Mouse (Mus musculus): ENCODE results near the gene Iqcn. TPM values are rescaled to one million over a fixed set of nuclear protein-coding genes. Genes with fewer than 3 reads are reported as not detected.

Iqcn gene
- polyA plus RNA-seq, 1 experiment: not detected

DNA sequence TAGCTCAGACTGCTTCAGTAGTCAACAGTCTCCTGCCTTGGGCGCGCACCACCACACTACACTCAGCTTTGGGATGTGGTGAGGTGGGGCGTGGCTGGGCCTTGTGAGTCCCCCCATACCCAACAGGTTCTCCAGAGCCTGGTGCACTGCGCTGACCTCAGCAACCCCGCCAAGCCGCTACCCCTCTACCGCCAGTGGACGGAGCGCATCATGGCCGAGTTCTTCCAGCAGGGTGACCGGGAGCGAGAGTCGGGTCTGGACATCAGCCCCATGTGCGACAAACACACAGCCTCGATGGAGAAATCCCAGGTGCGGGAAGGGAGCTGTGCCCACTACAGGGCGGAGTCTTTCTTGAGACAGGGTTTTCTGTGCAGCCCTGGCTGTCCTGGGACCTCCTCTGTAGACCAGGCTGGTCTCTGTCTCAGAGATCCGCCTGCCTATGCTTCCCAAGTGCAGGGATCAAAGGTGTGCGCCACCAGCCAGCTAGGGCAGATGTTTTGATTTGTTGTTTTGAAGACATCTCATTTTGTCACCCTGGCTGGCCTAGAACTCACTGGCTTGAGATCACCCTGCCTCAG is 45.9 kb downstream of the Iqcn start:
- Histone ChIP-seq H3K4me1 (ENCODE audit: control insufficient read depth, insufficient read depth, low read length) (peaks cover 4% of the 10 kb centered on the region; the same call in 1 of the 2 replicates), H3K4me3 (ENCODE audit: insufficient read depth, low read length) (no peak overlapping the region), H3K27ac (ENCODE audit: insufficient read depth, low read length) (no peak overlapping the region)
- TF ChIP-seq CTCF (IDR thresholded peaks at IDR 0.05; ENCODE audit: borderline replicate concordance, insufficient read depth, low read length) (no peak), POLR2A (IDR thresholded peaks at IDR 0.05; ENCODE audit: low read depth, low read length) (no peak)

DNA sequence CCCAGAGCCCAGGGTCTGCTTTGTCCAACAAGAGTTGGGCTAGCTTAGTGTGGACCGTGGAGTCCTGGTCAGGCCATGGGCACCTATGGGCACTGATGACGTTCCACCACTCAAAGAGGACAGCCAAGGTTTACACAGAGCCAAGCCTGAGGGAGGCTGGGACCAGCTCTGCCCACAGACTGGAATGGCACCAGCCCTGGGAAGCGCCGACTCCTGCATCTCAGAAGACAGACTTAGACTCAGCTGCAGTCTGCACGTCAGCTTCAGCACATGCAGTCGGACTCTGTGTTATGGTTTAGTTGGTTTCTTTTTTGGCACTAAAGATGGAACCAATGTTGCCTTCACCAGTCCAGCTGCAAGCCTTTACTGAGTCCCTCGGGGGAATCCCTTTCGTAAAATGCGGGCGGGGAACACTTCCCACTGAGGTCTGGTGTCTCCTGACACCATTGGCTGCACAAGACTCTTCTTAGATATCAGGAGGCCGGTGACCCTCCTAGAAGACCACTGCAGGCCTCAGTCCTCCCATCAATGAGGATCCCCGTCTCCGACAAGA is 46.9 kb downstream of the Iqcn start:
- H3K27ac ChIP-seq (ENCODE audit: insufficient read depth, low read length): no peak overlapping the region
- H3K4me3 ChIP-seq (ENCODE audit: insufficient read depth, low read length): no peak overlapping the region
- peaks cover 4% of the 10 kb centered on the region; the same call in 1 of the 2 replicates for H3K4me1 ChIP-seq (ENCODE audit: control insufficient read depth, insufficient read depth, low read length)
- no peak for TF ChIP-seq CTCF (IDR thresholded peaks at IDR 0.05; ENCODE audit: borderline replicate concordance, insufficient read depth, low read length)
- no peak for TF ChIP-seq POLR2A (IDR thresholded peaks at IDR 0.05; ENCODE audit: low read depth, low read length)

DNA sequence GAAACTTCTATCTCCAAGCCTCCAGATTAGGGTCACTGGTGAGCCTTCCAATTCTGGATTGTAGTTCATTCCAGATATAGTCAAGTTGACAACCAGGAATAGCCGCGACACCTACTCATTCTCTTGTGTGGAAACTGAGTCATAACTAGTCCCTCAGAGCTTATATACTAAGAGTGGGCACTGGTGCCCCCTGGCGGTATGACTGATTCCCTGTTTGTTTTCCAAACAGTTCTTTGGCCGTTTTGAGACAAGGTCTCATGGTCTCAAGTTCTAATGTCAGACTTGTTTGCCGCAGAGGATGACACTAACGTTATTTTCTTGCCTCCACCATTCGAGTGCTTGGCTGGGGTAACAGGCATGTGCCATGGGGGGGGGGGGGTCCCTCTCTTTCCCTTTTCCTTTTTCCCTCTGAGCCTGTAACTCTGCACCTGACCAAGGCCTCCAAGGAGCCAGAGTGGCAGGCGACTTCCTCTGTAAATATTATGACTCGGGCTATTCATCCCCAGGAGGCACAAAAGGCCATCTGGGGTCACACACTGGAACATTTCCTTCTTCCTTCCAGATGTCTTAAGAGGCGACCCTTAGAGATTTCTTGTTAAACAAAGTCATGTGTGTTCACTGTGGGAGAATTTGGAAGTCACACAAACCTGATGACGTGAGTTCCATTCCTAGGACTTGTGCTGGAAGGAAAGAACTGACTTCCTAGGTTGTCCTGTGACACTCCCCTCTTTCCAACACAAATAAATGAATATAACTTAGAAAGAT is 48.9 kb downstream of the Iqcn start:
- H3K27ac ChIP-seq (ENCODE audit: insufficient read depth, low read length): peak overlapping the region; percentile 48
- no peak overlapping the region for H3K4me3 ChIP-seq (ENCODE audit: insufficient read depth, low read length)
- no peak for TF ChIP-seq POLR2A (IDR thresholded peaks at IDR 0.05; ENCODE audit: low read depth, low read length)
- TF ChIP-seq CTCF (IDR thresholded peaks at IDR 0.05; ENCODE audit: borderline replicate concordance, insufficient read depth, low read length): no peak
- peaks cover 4% of the 10 kb centered on the region; the same call in 1 of the 2 replicates for H3K4me1 ChIP-seq (ENCODE audit: control insufficient read depth, insufficient read depth, low read length)

DNA sequence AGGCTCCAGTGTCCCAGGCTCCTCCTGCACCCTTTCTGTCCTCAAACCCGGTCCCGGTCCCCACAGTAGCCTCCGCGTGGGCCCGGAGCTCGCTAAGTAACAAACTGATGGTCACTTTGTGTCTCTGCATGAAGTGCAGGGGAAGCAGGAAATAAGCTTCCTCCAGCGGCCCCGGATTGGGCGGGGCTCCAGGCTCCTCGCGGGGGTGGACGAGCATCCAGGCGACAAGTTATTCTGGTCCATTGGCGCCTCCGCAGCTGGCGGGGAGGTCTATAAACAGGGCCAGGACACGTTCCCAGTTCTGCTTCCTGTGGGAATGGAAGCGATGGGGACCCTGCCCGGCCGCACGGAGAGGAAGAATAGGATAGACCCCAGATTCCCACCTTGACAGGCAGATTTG is 49.9 kb downstream of the Iqcn start:
- peak overlapping the region; percentile 2; the same call in 1 of the 2 replicates for H3K4me3 ChIP-seq (ENCODE audit: insufficient read depth, low read length)
- H3K4me1 ChIP-seq (ENCODE audit: control insufficient read depth, insufficient read depth, low read length): peaks cover 4% of the 10 kb centered on the region; the same call in 1 of the 2 replicates
- H3K27ac ChIP-seq (ENCODE audit: insufficient read depth, low read length): peak overlapping the region; percentile 48
- no peak for TF ChIP-seq CTCF (IDR thresholded peaks at IDR 0.05; ENCODE audit: borderline replicate concordance, insufficient read depth, low read length)
- no peak; the same call in 1 of the 2 replicates for TF ChIP-seq POLR2A (IDR thresholded peaks at IDR 0.05; ENCODE audit: low read depth, low read length)

DNA sequence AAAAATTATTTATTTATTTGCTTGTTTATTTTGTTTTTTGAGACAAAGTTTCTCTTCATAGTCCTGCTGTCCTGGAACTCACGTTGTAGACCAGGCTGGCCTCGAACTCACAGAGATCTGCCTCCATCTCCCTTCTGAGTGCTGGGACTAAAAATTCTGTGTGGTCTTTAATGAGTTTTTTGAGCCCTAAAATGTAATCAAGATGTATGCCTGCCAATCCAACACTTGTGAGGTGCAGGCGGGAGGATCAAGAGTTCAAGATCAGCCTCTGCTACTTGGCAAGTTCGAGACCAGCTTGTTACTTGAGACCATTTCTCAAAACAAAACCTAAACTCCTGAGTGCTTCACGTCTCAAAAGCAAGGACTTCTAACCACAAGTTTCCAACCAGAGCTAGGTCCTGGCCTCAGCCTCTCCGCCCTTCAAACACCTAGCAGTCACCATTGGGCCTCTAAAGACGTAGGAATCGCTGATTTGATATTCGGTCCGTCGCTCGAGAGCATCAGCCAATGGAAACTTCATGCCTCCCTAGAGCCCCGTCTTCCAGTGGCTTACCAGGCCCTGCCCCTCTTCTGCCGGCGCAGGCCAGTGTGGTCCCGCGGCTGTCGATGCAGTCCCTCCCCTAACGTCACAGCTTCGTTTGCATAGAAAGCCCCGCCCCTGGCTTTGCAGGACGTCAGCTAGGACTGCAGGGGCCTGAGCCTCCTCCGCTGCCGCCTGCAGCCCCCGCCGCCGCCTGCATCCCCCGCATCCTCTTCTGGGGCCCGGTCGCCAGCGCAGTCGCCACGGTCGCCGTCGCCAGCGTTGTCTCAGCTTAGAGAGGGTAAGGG is 51.0 kb downstream of the Iqcn start, which contains the start of gene Rab3a:
Gene Rab3a, plus strand, starts transcription at position 637 of the 828 bp plus-strand sequence.
- H3K4me3 ChIP-seq (ENCODE audit: insufficient read depth, low read length): peak within 1 kb of the TSS; percentile 55
- peak; percentile 48 for TF ChIP-seq POLR2A (IDR thresholded peaks at IDR 0.05; ENCODE audit: low read depth, low read length)
- no peak for TF ChIP-seq CTCF (IDR thresholded peaks at IDR 0.05; ENCODE audit: borderline replicate concordance, insufficient read depth, low read length)
- H3K27ac ChIP-seq (ENCODE audit: insufficient read depth, low read length): peak within 1 kb of the TSS; percentile 36
- peaks cover 4% of the 10 kb centered on the region; the same call in 1 of the 2 replicates for H3K4me1 ChIP-seq (ENCODE audit: control insufficient read depth, insufficient read depth, low read length)

DNA sequence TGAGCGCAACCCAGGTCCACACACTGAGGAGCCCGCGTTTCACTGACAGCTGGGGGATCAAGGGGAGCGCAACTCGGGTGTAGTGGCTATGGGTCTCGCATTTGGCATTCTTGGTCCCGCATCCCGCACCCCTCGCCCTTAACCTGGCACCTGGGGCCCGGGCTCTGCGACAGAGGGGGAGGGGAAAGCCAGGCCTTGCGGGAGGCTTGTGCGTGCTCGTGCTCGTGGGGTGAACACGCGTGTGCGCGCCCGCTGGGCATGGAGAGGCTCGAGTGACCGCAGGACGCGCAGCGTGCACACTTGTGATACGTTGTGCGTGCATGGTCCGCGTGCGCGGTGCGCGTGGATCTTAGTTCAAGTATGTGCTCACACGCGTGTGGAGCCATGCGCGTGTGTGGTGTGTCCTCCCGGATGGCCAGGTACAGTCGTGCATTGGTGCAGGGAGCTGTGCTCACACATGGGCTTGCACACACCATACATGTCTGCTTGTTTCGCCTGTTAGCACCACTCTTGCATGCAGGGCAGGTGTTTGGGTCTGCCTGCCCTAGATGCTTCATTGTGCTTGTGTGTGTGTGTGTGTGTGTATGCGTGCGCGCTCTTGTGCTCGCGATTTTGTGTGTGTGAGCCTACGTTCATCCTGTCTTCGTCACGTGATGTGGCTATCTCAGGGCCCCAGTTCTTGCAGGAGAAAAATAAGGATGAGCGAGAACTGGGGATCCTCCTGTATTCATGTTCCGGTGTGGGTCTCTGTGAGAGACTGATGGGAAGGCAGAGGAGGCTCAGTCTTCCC is 51.8 kb downstream of the Iqcn start:
- no peak overlapping the region for H3K27ac ChIP-seq (ENCODE audit: insufficient read depth, low read length)
- TF ChIP-seq CTCF (IDR thresholded peaks at IDR 0.05; ENCODE audit: borderline replicate concordance, insufficient read depth, low read length) (no peak), POLR2A (IDR thresholded peaks at IDR 0.05; ENCODE audit: low read depth, low read length) (no peak; the same call in 1 of the 2 replicates)
- peaks cover 7% of the 10 kb centered on the region for H3K4me1 ChIP-seq (ENCODE audit: control insufficient read depth, insufficient read depth, low read length)
- H3K4me3 ChIP-seq (ENCODE audit: insufficient read depth, low read length): peak overlapping the region; percentile 55

DNA sequence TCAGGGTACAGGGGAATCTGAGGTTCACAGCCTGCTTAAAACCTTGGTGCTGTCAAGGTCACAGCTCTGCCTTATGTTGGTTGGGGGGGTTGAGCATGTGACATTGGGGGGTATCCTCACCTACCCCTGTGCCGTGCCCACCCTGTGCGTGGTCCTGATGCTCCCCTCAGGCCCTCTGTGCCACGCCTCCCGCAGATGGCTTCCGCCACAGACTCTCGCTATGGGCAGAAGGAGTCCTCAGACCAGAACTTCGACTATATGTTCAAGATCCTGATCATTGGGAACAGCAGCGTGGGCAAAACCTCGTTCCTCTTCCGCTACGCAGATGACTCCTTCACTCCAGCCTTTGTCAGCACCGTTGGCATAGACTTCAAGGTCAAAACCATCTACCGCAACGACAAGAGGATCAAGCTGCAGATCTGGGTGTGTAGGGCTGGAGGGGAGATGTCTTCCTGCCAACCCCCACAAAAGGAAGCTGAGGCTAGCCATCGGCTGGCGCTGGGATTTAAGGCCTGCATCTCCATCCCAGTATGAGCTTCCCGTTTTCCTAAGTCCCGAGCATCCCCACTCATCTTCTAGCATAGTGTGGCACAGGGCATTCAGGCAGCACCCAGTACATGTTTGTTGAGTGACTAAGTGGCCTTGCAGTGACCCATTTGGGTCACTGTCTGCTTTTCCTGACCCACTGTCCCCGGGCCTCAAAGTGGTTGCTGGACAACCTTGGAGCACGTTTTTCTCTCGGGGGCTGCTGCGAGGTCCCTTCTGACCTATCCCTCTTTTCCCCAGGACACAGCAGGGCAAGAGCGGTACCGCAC is 52.6 kb downstream of the Iqcn start:
- Histone ChIP-seq H3K4me3 (ENCODE audit: insufficient read depth, low read length) (no peak overlapping the region), H3K4me1 (ENCODE audit: control insufficient read depth, insufficient read depth, low read length) (peaks cover 7% of the 10 kb centered on the region), H3K27ac (ENCODE audit: insufficient read depth, low read length) (no peak overlapping the region)
- TF ChIP-seq CTCF (IDR thresholded peaks at IDR 0.05; ENCODE audit: borderline replicate concordance, insufficient read depth, low read length): no peak
- TF ChIP-seq POLR2A (IDR thresholded peaks at IDR 0.05; ENCODE audit: low read depth, low read length): no peak

DNA sequence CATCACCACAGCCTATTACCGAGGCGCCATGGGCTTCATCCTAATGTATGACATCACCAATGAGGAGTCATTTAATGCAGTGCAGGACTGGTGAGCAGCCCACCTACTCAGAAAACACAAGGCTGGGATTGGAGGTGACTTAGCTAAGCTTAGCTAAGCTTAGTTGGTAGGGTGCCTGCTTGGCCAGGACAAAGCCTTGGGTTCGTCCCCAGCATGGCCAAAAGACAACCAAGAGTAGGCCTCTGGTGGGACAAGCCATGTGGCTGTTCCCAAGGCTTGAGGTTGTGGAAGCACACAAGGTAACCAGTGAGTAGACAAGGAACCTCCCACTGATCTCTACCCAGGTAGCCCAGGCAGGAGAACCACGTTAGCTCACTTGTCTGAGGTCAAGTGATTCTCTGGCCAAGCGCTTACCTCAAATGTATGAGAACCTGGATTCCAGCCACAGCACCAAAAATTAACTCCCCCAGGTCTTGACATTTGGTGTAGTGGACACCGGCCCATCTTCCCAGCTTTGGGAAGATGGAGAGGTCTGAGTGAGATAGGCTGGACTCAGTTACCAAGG is 53.3 kb downstream of the Iqcn start:
- Histone ChIP-seq H3K4me1 (ENCODE audit: control insufficient read depth, insufficient read depth, low read length) (peaks cover 7% of the 10 kb centered on the region), H3K27ac (ENCODE audit: insufficient read depth, low read length) (no peak overlapping the region), H3K4me3 (ENCODE audit: insufficient read depth, low read length) (no peak overlapping the region)
- TF ChIP-seq POLR2A (IDR thresholded peaks at IDR 0.05; ENCODE audit: low read depth, low read length): peak; percentile 18; the same call in 1 of the 2 replicates
- TF ChIP-seq CTCF (IDR thresholded peaks at IDR 0.05; ENCODE audit: borderline replicate concordance, insufficient read depth, low read length): no peak
